In genomic region chr2:118007539-118008427, GRCm38 (mm10) we compare ENCODE assay signal across 8 mouse cellular contexts.
DNase-seq lines count a peak whose midpoint lies in the region; ATAC-seq lines count a peak whose summit lies in the region.

No protein-coding gene starts in this region.

- H3K9ac ChIP-seq in intestine, embryonic 15.5 days, result no peak overlapping the region
- H3K9ac ChIP-seq in liver, embryonic 16.5 days (ENCODE audit: low read depth, low read length), result no peak overlapping the region

- H3K4me3 ChIP-seq in intestine, embryonic 15.5 days (replicated peaks), result no peak overlapping the region
- H3K4me3 ChIP-seq in liver, embryonic 16.5 days (ENCODE audit: low read depth, low read length), result peak overlapping the region; percentile 16; the same call in 1 of the 2 replicates

- DNase-seq in layer of hippocampus, adult 9-11 months, result peak; percentile 63
- no peak for DNase-seq in layer of hippocampus, adult 9-10 months (ENCODE audit: low spot score)
- DNase-seq in embryo, embryonic 9.5 days (ENCODE audit: extremely low spot score), result peak; percentile 40
- DNase-seq in skeletal muscle tissue, adult 2 months (ENCODE audit: low read depth, low spot score), result peak; percentile 54
- DNase-seq in cerebellum, postnatal 10 days, result no peak
- no peak for DNase-seq in layer of hippocampus, postnatal 25 days (ENCODE audit: extremely low spot score in 1 of 2, low spot score in 1 of 2)

- H3K4me2 ChIP-seq in intestine, embryonic 15.5 days (replicated peaks), result peak overlapping the region; percentile 45
- peak overlapping the region; percentile 35; the same call in 1 of the 2 replicates for H3K4me2 ChIP-seq in liver, embryonic 16.5 days (ENCODE audit: low read depth, low read length)

- no peaks in the 10 kb centered on the region for H3K36me3 ChIP-seq in intestine, embryonic 15.5 days
- no peaks in the 10 kb centered on the region for H3K36me3 ChIP-seq in liver, embryonic 16.5 days (ENCODE audit: control insufficient read depth, insufficient read depth)

- ATAC-seq in intestine, embryonic 15.5 days, result peak; percentile 85
- peak; percentile 65 for ATAC-seq in liver, embryonic 16.5 days (ENCODE audit: low read depth)

- WGBS in intestine, embryonic 15.5 days, result 21% methylated on average over 10 of the region's 10 CpGs
- WGBS in liver, embryonic 16.5 days (ENCODE audit: insufficient replicate concordance), result 32% methylated on average over 10 of the region's 10 CpGs

- no peaks in the 10 kb centered on the region for H3K27me3 ChIP-seq in intestine, embryonic 15.5 days (replicated peaks)
- H3K27me3 ChIP-seq in liver, embryonic 16.5 days (ENCODE audit: control insufficient read depth, insufficient read depth, low read depth, low read length), result no peaks in the 10 kb centered on the region

- no peak overlapping the region for H3K27ac ChIP-seq in intestine, embryonic 15.5 days
- H3K27ac ChIP-seq in liver, embryonic 16.5 days (ENCODE audit: low read length), result peak overlapping the region; percentile 26; the same call in 1 of the 2 replicates

- H3K4me1 ChIP-seq in intestine, embryonic 15.5 days (replicated peaks), result peaks cover 9% of the 10 kb centered on the region; the same call in 1 of the 2 replicates
- peaks cover 3% of the 10 kb centered on the region; the same call in 1 of the 2 replicates for H3K4me1 ChIP-seq in liver, embryonic 16.5 days (ENCODE audit: control insufficient read depth, low read depth, low read length)

- H3K9me3 ChIP-seq in intestine, embryonic 15.5 days, result no peaks in the 10 kb centered on the region
- no peaks in the 10 kb centered on the region for H3K9me3 ChIP-seq in liver, embryonic 16.5 days (replicated peaks; ENCODE audit: control insufficient read depth, low read length)

Comparison
In these comparisons a context has a peak if more than half of its experiments do, and no peak if none do; other contexts are left out.
1. DNase-seq: peak in layer of hippocampus, adult 9-11 months (single experiment), embryo, embryonic 9.5 days (single experiment) and skeletal muscle tissue, adult 2 months (single experiment); none in layer of hippocampus, adult 9-10 months (single experiment), cerebellum, postnatal 10 days (0 of 2) and layer of hippocampus, postnatal 25 days (0 of 2).